Mouse (Mus musculus) left cerebral cortex, adult 2 months (tissue): ENCODE measurements around the gene Pde4d. TPM values are rescaled to one million over a fixed set of nuclear protein-coding genes. Genes with fewer than 3 reads are reported as not detected.

Experiments used
- DNase-seq, 2 experiments: peaks; one replicate each; pipeline ENCODE4 v3.0.0; 2021 to 2022; ENCODE audit warnings: low spot score in 2 of 2, mixed read lengths in 1 of 2; ENCODE audit errors: extremely low spot score in 1 of 2
- H3K27ac ChIP-seq: fragments of 200-600 bp; 2 replicates; pipeline ENCODE4 v1.8.1; 2022
- H3K4me3 ChIP-seq: fragments of 200-600 bp; 2 replicates; pipeline ENCODE4 v1.8.1; 2022
- CTCF ChIP-seq: fragments of 200-600 bp; IDR thresholded peaks from 2 replicates; pipeline ENCODE4 v1.8.1; 2022; ENCODE audit warnings: antibody characterized with exemption, mild to moderate bottlenecking, moderate library complexity
- intact Hi-C: fragments of 180-260 bp; cut with DNase I; formaldehyde crosslinking; loops from one replicate; pipeline ENCODE4 v1.15.1; 2025
- total RNA-seq, 2 experiments: library from RNA; stranded (reverse); gene quantifications; 2 replicates each; pipeline ENCODE4 v1.2.3; 2021

Gene Pde4d
- total RNA-seq, 2 experiments from 2014 or later, result 116 to 121 TPM

GRCm38 (mm10) chr13:109802201-109802600 lies 1352.5 kb downstream of the Pde4d start:
- Histone ChIP-seq H3K4me3 (no peak overlapping the region), H3K27ac (no peak overlapping the region)
- intact Hi-C loops, result no loop called here
- no peak for TF ChIP-seq CTCF
- DNase-seq, result no peak

- TF ChIP-seq CTCF, result no peak
- Histone ChIP-seq H3K4me3 (no peak overlapping the region), H3K27ac (no peak overlapping the region)
- no peak for DNase-seq
- intact Hi-C loops, result no loop called here
Measured at GRCm38 (mm10) chr13:109806193-109806966, 1356.6 kb downstream of the Pde4d start.

- intact Hi-C loops, result no loop called here
- DNase-seq, result no peak
- Histone ChIP-seq H3K4me3 (no peak overlapping the region), H3K27ac (no peak overlapping the region)
- TF ChIP-seq CTCF, result no peak
Measured at GRCm38 (mm10) chr13:109807036-109807435, 1357.3 kb downstream of the Pde4d start.

GRCm38 (mm10) chr13:109807446-109807845 lies 1357.7 kb downstream of the Pde4d start:
- no peak for TF ChIP-seq CTCF
- intact Hi-C loops, result no loop called here
- H3K4me3 ChIP-seq, result no peak overlapping the region
- DNase-seq, result no peak
- H3K27ac ChIP-seq, result no peak overlapping the region

GRCm38 (mm10) chr13:109808039-109808438 lies 1358.3 kb downstream of the Pde4d start:
- DNase-seq, result no peak
- no peak overlapping the region for H3K4me3 ChIP-seq
- intact Hi-C loops, result no loop called here
- no peak overlapping the region for H3K27ac ChIP-seq
- no peak for TF ChIP-seq CTCF

GRCm38 (mm10) chr13:109808946-109809345 lies 1359.2 kb downstream of the Pde4d start:
- DNase-seq, result no peak
- no peak overlapping the region for H3K27ac ChIP-seq
- TF ChIP-seq CTCF, result no peak
- H3K4me3 ChIP-seq, result no peak overlapping the region
- intact Hi-C loops, result no loop called here

- Histone ChIP-seq H3K4me3 (no peak overlapping the region), H3K27ac (no peak overlapping the region)
- no peak for TF ChIP-seq CTCF
- intact Hi-C loops, result no loop called here
- DNase-seq, result no peak
Measured at GRCm38 (mm10) chr13:109809646-109810045, 1359.9 kb downstream of the Pde4d start.

- no peak for TF ChIP-seq CTCF
- intact Hi-C loops, result no loop called here
- Histone ChIP-seq H3K27ac (no peak overlapping the region), H3K4me3 (no peak overlapping the region)
- no peak for DNase-seq
Measured at GRCm38 (mm10) chr13:109813924-109814323, 1364.2 kb downstream of the Pde4d start.

- H3K4me3 ChIP-seq, result no peak overlapping the region
- DNase-seq, result no peak
- no peak for TF ChIP-seq CTCF
- intact Hi-C loops, result no loop called here
- H3K27ac ChIP-seq, result no peak overlapping the region
Measured at GRCm38 (mm10) chr13:109819071-109819470, 1369.3 kb downstream of the Pde4d start.

GRCm38 (mm10) chr13:109820141-109820540 lies 1370.4 kb downstream of the Pde4d start:
- no peak for TF ChIP-seq CTCF
- no peak overlapping the region for H3K4me3 ChIP-seq
- DNase-seq, result no peak
- intact Hi-C loops, result loop anchor here (5.0 kb wide), 1 partner anchor 197 kb away; no protein-coding TSS in a partner anchor
- no peak overlapping the region for H3K27ac ChIP-seq

GRCm38 (mm10) chr13:109820866-109821265 lies 1371.1 kb downstream of the Pde4d start:
- no peak for DNase-seq
- H3K4me3 ChIP-seq, result no peak overlapping the region
- intact Hi-C loops, result loop anchor here (5.0 kb wide), 1 partner anchor 196 kb away; no protein-coding TSS in a partner anchor
- H3K27ac ChIP-seq, result no peak overlapping the region
- no peak for TF ChIP-seq CTCF

- Histone ChIP-seq H3K4me3 (peak overlapping the region; percentile 41), H3K27ac (peak overlapping the region; percentile 90)
- no peak for DNase-seq
- intact Hi-C loops, result loop anchor here (2.0 to 5.0 kb wide), 2 partner anchors 81 to 195 kb away; no protein-coding TSS in a partner anchor
- no peak for TF ChIP-seq CTCF
Measured at GRCm38 (mm10) chr13:109821725-109822412, 1372.1 kb downstream of the Pde4d start.
